Mouse (Mus musculus): Measurements from ENCODE around the gene Setd3.
"Not testable (repeated sequence)": the region's sequence is repeated elsewhere in the genome, so short reads cannot be mapped to it uniquely, and the experiment has no call there.

The Setd3 gene

DNA sequence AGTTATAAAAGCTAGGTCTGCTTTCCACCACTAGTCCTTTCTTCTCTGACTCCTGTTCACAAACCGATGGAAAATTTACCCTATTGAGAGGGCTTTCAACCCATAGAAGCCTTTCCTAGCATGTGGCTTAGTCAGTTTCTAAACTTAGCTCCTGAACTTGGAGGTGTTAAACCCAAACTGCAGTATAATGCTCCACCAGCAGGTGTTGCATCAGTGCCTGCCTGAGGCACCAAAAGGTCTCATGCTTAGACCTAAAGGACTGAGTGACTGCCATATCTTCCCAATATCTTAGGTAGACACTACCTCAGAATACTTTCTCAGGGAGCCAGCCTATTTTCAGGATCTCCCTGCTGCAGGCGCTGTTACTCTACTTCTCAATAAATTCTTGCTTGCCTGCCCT lies 26.4 kb downstream of the Setd3 start:
- intact Hi-C loops (cut with DNase I), result no loop called here

DNA sequence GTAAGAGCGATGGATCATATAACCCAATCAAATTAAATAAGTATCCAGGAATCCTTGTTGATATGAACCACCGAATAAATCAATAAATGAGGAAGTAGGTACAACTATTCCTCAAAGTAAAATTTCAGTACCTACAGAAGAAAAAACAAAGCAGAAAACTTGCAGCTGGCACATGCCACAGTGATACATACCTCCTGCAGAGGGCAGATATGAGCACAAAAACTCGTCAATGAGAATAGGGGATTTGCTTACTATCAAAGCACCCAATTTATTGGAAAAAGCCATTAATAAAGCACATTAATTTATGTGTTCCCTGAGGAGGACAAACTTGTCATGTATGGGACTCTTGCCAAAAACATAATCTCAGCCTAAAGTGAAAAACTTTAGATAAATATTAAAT lies 29.4 kb downstream of the Setd3 start:
- intact Hi-C loops (cut with DNase I), result no loop called here

DNA sequence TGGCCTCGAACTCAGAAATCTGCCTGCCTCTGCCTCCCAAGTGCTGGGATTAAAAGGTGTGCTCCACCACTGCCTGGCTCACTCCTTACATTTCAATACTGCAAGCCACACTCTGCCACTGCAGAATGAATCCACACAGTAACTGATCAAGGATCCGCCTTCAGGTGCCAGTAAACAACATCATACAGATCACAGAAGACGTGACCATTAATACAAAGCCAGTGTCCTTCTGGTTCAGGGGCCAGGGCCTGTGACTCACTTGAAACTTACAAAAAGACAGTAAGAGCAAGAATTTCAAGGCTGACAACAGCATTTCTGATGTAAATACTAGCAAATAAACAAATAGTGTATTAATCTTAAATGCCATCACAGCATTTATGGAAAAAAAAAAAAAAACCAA lies 33.9 kb downstream of the Setd3 start:
- intact Hi-C loops (cut with DNase I), result no loop called here

DNA sequence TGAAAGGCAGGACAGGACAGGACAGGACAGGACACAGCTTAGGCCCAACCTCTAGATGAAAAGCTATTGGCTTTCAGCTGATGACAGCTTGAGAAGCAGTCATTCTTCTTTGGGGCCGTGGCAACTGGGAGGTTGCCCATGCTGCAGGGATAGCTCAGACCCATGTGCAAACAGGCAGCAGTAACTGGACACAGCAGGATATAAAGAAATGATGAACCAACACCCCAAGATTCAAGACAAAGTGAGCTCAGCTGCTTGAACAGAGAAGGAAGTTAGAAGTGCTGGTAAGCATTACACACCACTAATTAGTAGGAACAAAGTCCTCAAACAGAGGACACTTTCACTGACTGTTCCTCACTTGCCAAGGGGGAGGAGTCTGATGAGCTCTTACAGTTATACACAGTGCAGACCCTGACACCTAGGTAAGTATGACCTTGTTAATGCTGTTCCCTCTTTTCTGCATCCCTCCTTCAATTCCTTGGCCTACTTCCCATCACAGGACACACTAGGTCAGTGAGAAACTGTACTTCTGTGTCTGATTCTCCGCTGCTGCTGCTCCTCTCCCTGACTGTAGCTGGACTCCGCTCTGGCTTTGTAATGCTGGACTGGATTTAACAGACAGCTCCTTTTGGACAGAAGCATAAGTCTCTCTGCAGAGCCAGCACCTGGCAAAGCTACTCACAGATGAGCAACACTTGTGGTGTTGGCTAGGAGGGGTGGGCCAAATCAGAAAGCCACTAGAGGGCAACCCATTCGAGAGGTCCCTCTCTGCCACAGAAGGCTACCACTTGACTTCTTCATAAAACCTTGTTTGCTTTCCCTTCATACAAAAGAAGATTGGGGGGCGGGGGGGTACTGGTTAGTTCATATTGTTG lies 35.3 kb downstream of the Setd3 start:
- intact Hi-C loops (cut with DNase I), result no loop called here

DNA sequence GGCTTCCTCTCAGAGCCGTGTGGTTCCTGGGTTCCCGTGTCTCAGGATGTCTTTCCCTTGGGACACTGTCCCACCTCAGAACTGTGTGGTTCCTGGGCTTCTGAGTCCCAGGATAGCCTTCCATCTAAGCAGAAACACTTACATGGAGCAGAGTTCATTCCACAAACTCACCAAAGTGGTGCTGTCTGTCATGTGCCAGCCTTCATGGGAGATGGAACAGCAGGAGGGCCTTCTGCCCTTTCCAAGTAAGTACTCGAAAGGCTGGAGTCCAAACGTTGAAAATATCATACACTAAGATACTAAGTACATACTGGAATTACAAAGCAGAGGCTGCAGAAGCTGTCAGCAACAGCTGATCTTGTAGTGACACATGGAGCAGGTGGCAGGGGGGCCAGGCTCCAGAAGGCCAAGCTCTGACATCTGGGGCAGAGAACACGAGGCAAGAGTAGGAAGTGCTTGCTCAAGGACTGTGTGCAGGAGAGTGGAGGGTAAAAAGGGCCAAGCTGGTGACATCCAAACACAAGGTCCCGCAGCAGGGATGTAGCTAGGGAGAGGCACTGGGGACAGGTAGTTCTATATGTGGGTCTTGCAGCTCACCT lies 43.4 kb downstream of the Setd3 start:
- intact Hi-C loops (cut with DNase I), result no loop called here

DNA sequence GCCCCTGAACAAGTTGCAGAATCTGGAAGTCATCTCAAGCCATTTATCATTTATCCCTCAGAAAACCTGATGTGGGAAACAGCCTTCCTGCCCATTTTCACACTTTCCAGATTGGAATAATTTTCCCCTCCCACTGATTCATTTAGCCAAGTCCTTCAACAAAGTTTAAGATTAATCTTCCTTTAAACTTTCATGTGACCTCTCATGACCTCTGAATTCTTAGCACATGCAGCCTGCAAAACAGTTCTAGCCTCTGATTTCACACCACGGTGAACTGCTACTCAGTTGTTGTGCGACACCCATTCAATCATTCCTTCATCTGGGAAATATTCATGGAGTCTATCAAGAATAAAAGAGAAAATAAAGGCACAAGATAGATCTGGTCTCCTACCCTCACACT lies 45.9 kb downstream of the Setd3 start:
- intact Hi-C loops (cut with DNase I), result no loop called here

DNA sequence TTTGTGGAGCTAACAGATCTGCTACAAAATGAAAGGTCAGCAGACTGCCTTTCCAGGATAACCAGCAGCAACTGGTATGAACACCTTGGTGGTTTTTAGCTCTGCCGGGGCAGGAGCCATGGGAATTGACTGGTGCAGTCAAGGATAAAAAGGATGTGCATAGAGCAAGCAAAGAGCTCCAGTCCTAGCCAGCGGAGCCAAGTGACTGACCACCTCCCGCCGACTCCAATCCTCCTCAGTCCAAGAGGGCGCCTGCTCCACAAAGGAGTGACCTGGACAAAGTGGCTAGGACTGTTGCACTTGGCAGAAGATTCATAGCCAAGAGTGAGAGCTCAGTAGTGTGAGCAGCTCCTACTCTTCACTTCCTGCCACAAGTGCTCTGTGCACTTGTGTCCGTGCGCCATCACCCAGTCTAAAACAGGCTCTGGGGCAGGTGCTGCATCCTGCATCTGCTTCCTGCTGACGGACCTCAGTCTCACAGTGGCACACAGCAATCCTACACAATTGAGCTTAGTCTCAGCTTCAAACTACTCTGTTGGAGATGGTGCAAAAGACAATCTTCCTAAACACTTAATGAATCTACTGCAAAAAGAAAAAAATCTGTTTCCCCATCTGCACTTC lies 46.6 kb downstream of the Setd3 start:
- intact Hi-C loops (cut with DNase I), result no loop called here

DNA sequence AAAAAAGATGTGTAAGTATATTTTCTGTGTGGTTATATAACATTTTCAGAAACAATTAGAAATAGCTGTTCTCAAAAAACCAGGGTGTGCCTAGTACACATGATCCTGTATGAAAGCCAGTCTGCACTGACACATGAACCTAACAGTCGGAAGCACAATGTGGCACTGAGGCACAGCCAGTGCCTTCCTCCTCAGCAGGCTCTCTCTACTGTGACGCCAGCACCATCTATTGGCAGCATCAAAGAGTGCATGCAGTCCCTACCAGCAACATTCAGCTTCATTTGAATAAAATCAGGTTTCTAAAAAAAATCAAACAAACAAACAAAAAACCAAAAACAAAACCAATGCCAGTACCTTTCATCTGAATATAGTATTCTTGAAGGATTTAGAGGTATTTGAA lies 57.8 kb downstream of the Setd3 start:
- intact Hi-C loops (cut with DNase I), result loop anchor here (5.0 kb wide), 1 partner anchor 79 kb away; no protein-coding TSS in a partner anchor

DNA sequence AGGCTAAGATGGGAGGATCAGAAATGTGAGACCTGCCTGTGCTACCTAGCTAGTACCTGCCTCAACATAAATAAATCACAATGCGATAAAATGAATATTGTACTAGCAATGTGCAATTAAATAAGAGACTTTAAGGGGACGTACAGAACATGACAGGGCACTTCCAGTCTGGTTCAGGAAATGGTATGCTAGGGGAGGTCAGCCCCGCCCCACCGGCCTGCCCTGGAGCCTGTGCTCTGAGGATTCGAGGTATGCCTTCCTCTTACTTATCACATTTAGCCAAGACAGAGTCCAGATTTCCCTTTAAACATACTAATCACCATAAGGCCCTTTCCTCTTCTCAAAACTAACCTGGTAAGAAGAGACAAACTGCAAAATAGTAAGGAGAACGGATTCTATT lies 58.7 kb downstream of the Setd3 start:
- intact Hi-C loops (cut with DNase I), result loop anchor here (5.0 kb wide), 1 partner anchor 78 kb away; no protein-coding TSS in a partner anchor

DNA sequence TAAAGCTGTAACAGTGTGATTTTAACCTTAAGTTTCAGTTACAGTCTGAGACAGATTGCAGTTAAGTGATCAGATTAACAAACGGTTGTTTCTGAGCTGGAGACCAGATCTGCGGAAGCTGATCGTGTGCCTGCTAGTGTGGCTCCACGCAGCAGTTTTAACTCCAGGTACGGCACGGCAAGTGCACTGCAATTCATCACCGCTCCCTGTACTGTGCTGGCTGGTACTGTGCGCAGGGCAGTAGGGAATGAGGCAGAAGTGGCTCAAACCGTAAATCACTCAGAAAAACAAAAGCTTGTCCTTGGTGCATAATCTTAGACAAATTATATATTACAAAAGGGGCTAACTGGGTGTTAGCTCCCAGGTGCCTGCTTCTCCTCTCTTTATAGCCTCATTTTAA lies 59.2 kb downstream of the Setd3 start:
- intact Hi-C loops (cut with DNase I), result loop anchor here (5.0 kb wide), 1 partner anchor 78 kb away; no protein-coding TSS in a partner anchor

DNA sequence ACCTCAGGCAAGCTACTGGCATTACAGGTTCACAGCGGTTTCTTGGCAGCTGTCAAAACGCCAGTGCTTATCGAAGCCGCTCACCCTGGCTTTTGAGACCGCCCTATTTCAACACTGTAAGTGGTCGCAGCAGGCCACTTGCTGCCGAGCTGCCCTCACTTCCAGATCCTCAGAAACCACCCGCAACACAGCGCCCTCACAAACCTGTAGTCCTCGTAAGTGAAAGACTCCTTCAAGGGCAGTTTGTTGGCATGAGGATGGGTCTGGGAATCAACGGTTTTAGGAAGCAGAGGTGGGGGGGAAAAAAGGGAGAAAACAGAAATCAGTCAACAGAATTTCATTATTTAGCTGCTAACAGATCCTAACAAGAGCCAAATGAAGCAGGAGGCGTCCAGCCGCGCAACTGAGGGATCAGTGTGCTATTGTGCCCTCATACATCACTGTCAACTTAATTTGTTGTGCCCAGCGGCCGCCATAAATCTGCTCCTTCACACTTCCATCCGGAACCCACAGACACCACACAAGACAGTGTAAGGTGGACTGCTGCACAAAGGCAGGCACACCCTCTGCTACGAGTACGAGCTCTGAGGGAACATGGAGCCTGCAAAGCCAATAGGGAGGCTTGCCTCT lies 60.1 kb downstream of the Setd3 start:
- intact Hi-C loops (cut with DNase I), result no loop called here

DNA sequence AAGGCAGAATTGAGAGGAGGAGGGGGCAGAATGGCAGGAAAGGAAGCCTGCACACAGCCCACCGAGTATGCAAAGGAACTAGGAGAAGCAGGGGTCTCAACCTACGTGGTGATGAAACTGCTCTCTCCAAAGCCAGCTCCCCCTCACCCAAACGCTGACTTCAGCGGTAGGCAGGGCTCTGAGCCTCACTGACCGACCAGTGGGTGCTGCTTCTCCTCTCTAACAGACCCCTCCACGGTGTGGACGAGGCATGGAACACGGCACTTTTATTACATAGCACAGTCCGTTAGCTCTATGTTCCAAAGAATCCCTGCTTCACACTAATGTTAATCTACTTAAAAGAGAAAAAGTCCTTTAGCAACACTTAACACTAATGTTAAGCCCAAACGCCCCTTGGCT lies 60.6 kb downstream of the Setd3 start:
- intact Hi-C loops (cut with DNase I), result no loop called here

DNA sequence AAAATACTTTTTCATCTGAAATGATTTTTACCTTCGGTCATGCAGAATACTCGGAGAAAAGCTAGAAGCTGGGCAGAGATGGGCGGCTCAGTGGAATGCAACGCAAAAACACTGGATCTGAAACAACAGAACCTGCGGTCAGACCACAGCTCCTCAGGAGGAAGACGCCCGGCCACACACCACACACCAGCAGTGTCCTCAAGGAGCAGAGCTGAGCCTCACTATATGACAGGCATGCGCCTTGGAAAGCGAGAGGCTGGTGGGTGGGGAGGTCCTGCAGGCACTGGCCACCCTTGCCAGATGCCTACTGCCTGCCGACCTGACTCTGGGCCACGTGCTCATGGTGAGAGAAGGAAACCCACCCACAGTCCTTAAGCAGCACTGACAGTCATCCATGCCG lies 67.9 kb downstream of the Setd3 start:
- intact Hi-C loops (cut with DNase I), result no loop called here

DNA sequence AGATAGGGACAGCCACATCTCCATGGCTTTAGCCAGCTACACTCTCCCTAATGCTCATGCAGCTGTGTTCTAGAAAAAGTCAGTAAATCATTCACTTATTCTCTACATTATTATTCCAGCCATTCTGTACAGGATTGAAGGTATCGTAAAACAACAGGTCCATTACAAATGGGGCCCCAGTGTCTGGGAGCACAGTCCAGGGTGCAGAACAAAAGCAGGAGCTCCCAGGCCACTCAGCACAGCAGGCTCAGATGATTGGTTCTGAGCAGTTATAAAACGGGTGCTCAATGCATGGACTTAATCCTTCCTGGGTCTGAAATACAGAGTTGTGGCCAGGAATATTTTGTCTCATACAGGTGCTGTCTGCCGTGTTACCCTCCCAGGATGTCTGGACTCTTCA lies 68.4 kb downstream of the Setd3 start:
- intact Hi-C loops (cut with DNase I), result no loop called here

DNA sequence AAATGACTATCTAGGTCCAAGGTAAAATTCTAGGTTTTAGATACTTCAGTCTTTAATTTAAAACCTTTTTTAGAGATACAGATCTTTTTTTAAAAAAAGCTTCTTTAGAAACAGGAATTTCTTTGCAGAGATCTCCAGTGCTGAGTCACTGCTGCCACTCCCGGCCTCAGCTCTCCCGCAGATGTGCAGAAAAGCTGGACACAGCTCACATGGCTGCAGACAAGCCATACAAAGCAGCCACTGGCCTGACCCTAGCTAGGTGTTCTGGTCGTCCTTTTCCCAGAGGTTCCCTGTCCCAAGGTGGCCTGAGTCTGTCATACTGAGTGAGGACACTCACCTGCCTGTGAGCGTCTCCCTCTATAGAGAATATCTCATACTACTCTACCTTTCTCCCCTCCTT lies 69.4 kb downstream of the Setd3 start:
- intact Hi-C loops (cut with DNase I), result no loop called here

DNA sequence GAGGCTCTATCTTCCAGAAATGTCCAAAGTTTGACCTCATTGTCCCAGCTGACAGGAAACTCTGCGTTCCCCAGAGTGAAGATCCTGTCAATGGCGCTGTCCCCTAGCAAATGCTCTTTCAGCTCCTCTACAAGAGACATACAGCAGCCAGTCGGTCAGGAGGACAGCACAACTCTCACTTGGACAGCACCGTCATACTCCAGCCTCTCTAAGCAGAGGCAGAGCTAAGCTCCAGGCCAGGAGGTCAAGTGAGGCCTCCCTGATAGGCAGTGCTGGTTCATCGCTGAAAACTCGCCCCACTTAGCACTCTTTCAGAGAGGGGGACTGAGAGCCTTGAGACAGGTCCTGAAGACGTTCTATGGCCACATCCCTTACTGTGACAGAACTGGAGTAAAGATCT lies 70.5 kb downstream of the Setd3 start:
- intact Hi-C loops (cut with DNase I), result not testable (repeated sequence)

DNA sequence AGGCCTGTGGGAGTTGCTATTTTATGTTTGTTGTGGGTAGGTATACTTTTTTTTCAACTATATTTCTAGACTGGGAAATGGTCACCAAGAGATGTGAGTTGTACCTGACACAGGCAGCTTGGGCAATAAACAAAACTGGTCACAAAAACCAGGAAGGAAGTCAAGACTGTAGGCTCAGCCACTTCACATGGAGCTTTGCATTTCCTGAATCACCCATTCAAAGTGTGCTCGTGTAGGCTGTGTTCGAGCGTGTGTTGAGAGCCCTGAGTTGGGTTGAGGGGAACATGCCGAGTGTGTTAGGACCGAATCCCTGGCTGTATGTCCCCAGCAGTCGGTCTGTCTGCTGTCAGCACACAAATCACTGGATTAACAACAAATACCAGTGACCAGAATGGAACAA lies 75.8 kb downstream of the Setd3 start:
- intact Hi-C loops (cut with DNase I), result no loop called here

DNA sequence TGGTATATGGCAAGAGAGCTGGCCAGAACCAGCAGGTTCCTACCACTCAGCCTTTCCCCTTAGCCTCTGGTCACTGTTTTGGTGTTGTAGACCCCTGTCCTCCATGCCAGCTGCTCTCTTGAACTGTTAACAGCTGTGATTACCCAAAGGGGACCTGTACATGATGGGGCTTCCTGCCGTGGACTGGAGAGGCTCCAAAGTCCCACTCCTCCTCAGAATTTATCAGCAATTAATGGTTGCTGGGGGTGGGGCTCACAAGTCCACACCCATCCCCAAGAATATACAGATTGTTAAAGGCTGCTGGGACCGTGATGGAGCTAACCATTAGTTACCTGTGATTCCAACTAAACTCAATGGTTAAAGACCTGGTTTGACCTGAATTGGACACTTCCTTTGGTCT lies 77.0 kb downstream of the Setd3 start:
- intact Hi-C loops (cut with DNase I), result no loop called here

DNA sequence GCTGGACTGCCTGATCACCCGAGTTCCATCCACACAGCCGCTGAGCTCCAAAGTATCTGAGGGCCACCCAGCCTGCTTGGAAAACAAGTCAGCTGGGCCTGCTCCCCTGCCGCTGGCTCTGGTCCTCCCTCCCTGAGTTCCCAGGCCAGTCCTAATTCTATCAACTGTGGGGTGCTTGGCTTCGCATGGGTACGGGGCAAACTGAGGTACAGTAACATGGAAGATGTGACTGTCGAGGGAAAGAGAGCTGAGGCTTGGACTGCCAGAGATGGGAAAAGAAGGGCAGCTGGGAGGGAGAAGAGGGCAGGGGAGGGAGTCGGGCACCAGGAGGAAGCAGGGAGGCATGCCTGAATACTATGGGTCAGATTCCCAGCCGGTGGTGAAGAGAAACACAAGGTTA lies 78.9 kb downstream of the Setd3 start:
- intact Hi-C loops (cut with DNase I), result no loop called here

DNA sequence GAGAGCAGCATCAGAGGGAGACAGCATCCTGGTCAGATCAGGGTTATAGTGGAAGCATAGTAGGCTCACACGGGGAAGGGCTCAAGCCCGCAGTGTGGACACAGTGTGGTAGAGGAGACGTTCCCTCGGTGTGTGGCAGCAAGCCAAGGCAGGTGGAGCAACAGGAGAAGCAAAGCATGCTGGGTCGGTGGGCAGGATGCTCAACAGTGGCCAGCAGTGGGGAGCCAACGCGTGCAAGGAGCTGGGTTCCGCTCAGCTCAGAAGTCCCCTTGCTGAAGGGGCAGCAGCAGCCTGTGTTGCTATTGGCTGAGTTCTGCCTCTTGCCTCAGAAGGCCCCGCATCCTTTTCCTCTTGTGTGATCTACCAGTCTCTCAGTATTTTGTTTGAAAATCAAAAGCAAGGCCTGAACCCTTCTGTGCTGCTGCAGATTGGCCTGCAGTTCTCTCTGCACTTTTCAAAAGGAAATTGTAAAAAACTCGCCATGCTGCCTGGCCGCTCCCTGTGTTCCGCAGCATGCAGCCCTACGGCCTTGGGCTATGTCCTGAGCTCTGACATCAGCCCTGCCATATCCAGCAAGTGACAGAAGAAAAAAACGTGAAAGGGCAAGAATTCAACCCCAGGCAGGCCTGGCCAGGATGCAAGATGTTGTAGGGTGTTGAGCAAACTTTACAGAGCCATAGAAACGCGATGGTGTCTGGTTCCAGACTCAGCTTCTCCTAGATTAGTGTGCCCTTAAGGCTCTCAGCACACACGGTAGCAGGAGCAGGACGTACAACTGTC lies 80.7 kb downstream of the Setd3 start:
- intact Hi-C loops (cut with DNase I), result no loop called here

DNA sequence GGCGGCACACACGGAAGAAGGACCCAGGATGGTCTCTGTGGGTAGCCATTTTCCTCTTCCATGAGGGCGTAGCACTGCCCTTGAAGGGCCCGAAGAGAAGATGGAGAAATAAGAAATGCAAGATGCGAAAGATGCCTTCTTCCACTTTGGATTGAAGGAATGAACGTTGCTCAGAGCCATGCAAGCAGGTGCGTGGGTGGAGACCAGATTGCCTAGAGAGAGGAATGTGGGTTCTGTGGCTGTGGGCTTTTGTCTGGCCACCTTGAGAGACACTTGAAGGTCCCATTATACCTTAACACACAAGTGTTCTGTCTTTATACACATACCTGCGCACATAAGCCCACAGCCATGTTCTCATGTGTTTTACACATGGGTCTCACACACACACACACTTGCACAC lies 81.5 kb downstream of the Setd3 start:
- intact Hi-C loops (cut with DNase I), result no loop called here
